Mouse (Mus musculus) brain, embryonic 14.5 days (tissue): Measurements from ENCODE around the gene Pycard.

ENCODE experiments used
- CTCF ChIP-seq: fragments of 200-500 bp; IDR thresholded peaks from 2 replicates; pipeline ENCODE4 v1.5.1; 2012; ENCODE audit warnings: inconsistent platforms, mild to moderate bottlenecking, moderate library complexity, borderline replicate concordance; ENCODE audit not compliant: insufficient read depth, insufficient read length; ENCODE audit errors: extremely low read depth
- POLR2A ChIP-seq: fragments of 200-500 bp; IDR thresholded peaks from 2 replicates; pipeline ENCODE4 v1.6.1; 2012; ENCODE audit warnings: mild to moderate bottlenecking, inconsistent platforms, borderline replicate concordance; ENCODE audit not compliant: poor library complexity, insufficient read depth, insufficient read length, severe bottlenecking; ENCODE audit errors: extremely low read depth

- TF ChIP-seq CTCF (no peak), POLR2A (no peak)
These were observed 49.1 kb downstream of the Pycard start for GRCm38 (mm10) chr7:127944614-127945013.
